Mouse (Mus musculus) ES-E14 (cell line): ENCODE measurements around the gene Ssbp2. TPM values are rescaled to one million over a fixed set of nuclear protein-coding genes. Genes with fewer than 3 reads are reported as not detected.

ENCODE experiments used
- DNase-seq: peaks from one replicate; pipeline ENCODE4 v3.0.0-alpha.2; 2013; ENCODE audit warnings: low read depth, low spot score
- H3K27ac ChIP-seq: 2 replicates; pipeline ENCODE4 v1.5.1; 2012; ENCODE audit warnings: low read depth, mild to moderate bottlenecking, low read length, moderate library complexity, mixed read lengths; ENCODE audit not compliant: poor library complexity, insufficient read depth, severe bottlenecking
- H3K36me3 ChIP-seq: 2 replicates; pipeline ENCODE4 v1.6.1; 2012; ENCODE audit warnings: mild to moderate bottlenecking, low read length, moderate library complexity, mixed read lengths; ENCODE audit not compliant: control insufficient read depth, poor library complexity, insufficient read depth, severe bottlenecking
- H3K4me1 ChIP-seq, 2 experiments: fragments of 150-350 bp in 1 of 2; sonication (generic) in 1 of 2; 2 replicates each; pipeline ENCODE4 v1.6.1; 2012; ENCODE audit warnings: low read length in 2 of 2, mild to moderate bottlenecking in 1 of 2, mixed read lengths in 1 of 2; ENCODE audit not compliant: control insufficient read depth in 2 of 2, insufficient read depth in 2 of 2, poor library complexity in 1 of 2
- H3K4me3 ChIP-seq, 2 experiments: fragments of 150-350 bp in 1 of 2; sonication (generic) in 1 of 2; 2 replicates each; pipeline ENCODE4 v1.5.1; 2012; ENCODE audit warnings: low read length in 2 of 2, low read depth in 1 of 2, mild to moderate bottlenecking in 1 of 2, mixed read lengths in 1 of 2; ENCODE audit not compliant: insufficient read depth in 1 of 2, poor library complexity in 1 of 2, severe bottlenecking in 1 of 2
- H3K9ac ChIP-seq: 2 replicates; pipeline ENCODE4 v1.6.1; 2012; ENCODE audit warnings: low read depth, mild to moderate bottlenecking, low read length, mixed read lengths; ENCODE audit not compliant: poor library complexity, insufficient read depth, severe bottlenecking
- H3K9me3 ChIP-seq: fragments of 150-350 bp; sonication (generic); 2 replicates; pipeline ENCODE4 v1.6.1; 2012; ENCODE audit warnings: low read depth, mild to moderate bottlenecking, low read length; ENCODE audit not compliant: control insufficient read depth, insufficient read depth
- CHD2 ChIP-seq: IDR thresholded peaks from 2 replicates; pipeline ENCODE4 v1.6.1; 2014; ENCODE audit warnings: mild to moderate bottlenecking, low read depth, low read length, inconsistent platforms
- HCFC1 ChIP-seq: IDR thresholded peaks from 2 replicates; pipeline ENCODE4 v1.6.1; 2012; ENCODE audit warnings: low read length, inconsistent platforms, borderline replicate concordance; ENCODE audit not compliant: insufficient read depth
- MAFK ChIP-seq: IDR thresholded peaks from 2 replicates; pipeline ENCODE4 v1.6.1; 2014; ENCODE audit warnings: mild to moderate bottlenecking, low read depth, low read length, inconsistent platforms; ENCODE audit not compliant: insufficient read depth
- ZC3H11A ChIP-seq: IDR thresholded peaks from 2 replicates; pipeline ENCODE4 v1.6.1; 2012; ENCODE audit warnings: low read depth, mild to moderate bottlenecking, inconsistent platforms, low read length, borderline replicate concordance
- ZNF384 ChIP-seq: IDR thresholded peaks from 2 replicates; pipeline ENCODE4 v1.6.1; 2012; ENCODE audit warnings: low read depth, low read length, inconsistent platforms
- in situ Hi-C, 2 experiments: fragments of 600-800 bp; cut with MboI; formaldehyde crosslinking; loops; one replicate each; pipeline ENCODE4 v1.15.1; 2025; ENCODE audit warnings: low sequenced_read_pairs in 2 of 2, inconsistent platforms in 1 of 2; ENCODE audit not compliant: unreplicated experiment in 2 of 2
- total RNA-seq: library from RNA; depleted of rRNA; stranded (reverse); fragments of 300-350 nt; gene quantifications from 2 replicates; pipeline ENCODE4 v1.2.3, GENCODE M21; 2012

Gene Ssbp2
- total RNA-seq, 1 experiment, result 7.2 TPM

DNA sequence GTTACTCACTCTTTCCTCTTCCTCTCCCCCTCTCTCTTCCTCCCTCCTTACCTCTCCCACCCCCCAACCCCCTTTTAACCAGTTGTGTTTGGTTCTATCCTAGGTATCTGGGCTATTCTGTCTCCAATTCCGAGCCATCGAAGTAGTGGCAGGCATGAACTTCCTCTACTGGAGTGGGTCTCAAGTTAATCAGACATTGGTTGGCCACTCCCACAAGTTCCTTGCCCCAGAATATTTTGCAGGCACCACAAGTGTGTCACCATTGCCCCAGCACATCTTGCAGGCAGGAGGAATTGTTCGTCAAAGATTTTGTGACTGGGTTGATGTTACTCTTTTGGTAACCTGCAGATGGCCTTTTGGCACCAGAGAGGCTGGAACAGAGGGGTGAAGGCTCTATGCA, 160.5 kb downstream of the Ssbp2 start:
- H3K36me3 ChIP-seq, result no peaks in the 10 kb centered on the region
- TF ChIP-seq MAFK (no peak), ZNF384 (no peak), HCFC1 (no peak), ZC3H11A (no peak)
- H3K9ac ChIP-seq, result no peak overlapping the region
- DNase-seq, result no peak
- H3K27ac ChIP-seq, result no peak overlapping the region
- no peaks in the 10 kb centered on the region for H3K9me3 ChIP-seq
- H3K4me3 ChIP-seq, result no peak overlapping the region
- no peaks in the 10 kb centered on the region for H3K4me1 ChIP-seq
- in situ Hi-C loops, result no loop called here

DNA sequence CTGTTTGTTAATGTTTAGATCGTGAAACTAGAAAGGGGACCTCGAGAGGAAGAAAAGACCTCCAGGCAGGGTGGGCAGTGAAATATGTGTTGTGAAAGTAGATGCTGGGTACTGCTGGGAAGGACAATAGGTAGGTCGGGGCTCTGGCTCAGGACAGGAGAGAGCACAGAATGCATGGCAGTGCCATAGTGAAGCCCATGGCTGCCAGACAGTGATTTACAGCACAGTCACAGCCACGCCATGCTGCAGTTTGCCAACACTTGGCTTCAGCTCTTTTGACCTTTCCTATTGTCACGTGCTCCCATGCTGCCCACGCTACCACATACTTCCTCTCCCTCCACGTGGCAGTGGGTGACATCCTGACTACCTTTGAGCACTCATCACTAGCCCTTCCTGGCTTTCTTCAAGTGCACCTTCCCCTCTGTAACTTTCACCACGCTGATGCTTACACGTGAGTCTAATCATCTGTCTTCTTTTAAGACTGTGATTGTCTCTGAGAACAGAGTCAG, 171.3 kb downstream of the Ssbp2 start:
- H3K9me3 ChIP-seq, result no peaks in the 10 kb centered on the region
- H3K36me3 ChIP-seq, result no peaks in the 10 kb centered on the region
- H3K9ac ChIP-seq, result no peak overlapping the region
- in situ Hi-C loops, result no loop called here
- no peak overlapping the region for H3K4me3 ChIP-seq
- TF ChIP-seq ZNF384 (no peak), CHD2 (no peak), ZC3H11A (no peak), MAFK (no peak), HCFC1 (no peak)
- H3K27ac ChIP-seq, result no peak overlapping the region
- no peaks in the 10 kb centered on the region for H3K4me1 ChIP-seq
- DNase-seq, result no peak

- in situ Hi-C loops, result no loop called here
- Histone ChIP-seq H3K9ac (no peak overlapping the region), H3K9me3 (no peaks in the 10 kb centered on the region), H3K27ac (no peak overlapping the region), H3K4me1 (no peaks in the 10 kb centered on the region), H3K4me3 (no peak overlapping the region), H3K36me3 (no peaks in the 10 kb centered on the region)
- no peak for DNase-seq
- no peak for TF ChIP-seq MAFK
Observed at GRCm38 (mm10) chr13:91634123-91634522, 174.0 kb downstream of the Ssbp2 start.

- no peak for DNase-seq
- Histone ChIP-seq H3K9me3 (no peaks in the 10 kb centered on the region), H3K4me1 (no peaks in the 10 kb centered on the region), H3K27ac (no peak overlapping the region), H3K9ac (no peak overlapping the region), H3K4me3 (no peak overlapping the region), H3K36me3 (no peaks in the 10 kb centered on the region)
- TF ChIP-seq HCFC1 (no peak), CHD2 (no peak), ZNF384 (no peak), MAFK (no peak), ZC3H11A (no peak)
- in situ Hi-C loops, result no loop called here
Observed at GRCm38 (mm10) chr13:91635957-91636356, 175.9 kb downstream of the Ssbp2 start.

DNA sequence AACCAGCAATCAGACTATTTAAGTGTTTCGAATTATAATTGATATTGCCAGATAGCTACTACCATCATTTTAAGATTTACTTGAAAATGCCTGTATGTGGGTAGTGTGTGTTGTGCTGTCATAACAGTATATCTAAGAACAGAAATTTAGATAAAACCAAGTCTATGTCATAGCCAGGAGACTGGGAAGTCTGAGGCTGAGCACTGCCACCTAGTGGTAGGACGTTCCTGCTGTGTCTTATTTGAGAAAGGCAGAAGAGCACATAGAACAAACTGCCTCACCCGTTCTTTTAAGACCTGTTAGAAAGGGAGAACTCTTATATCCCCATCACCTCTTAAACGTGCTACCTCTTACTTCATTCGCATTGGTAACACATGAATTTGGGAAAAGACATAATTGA, 176.7 kb downstream of the Ssbp2 start:
- no peaks in the 10 kb centered on the region for H3K4me1 ChIP-seq
- peak; percentile 52; the same call in 1 of the 2 replicates for TF ChIP-seq ZC3H11A
- no peak for TF ChIP-seq ZNF384
- DNase-seq, result peak; percentile 63
- no peaks in the 10 kb centered on the region for H3K9me3 ChIP-seq
- in situ Hi-C loops, result no loop called here
- H3K9ac ChIP-seq, result no peak overlapping the region
- no peak overlapping the region for H3K27ac ChIP-seq
- H3K36me3 ChIP-seq, result no peaks in the 10 kb centered on the region
- no peak overlapping the region for H3K4me3 ChIP-seq
